Mouse (Mus musculus): Measurements from ENCODE around the gene Ly6g5b. TPM values are rescaled to one million over a fixed set of nuclear protein-coding genes. Genes with fewer than 3 reads are reported as not detected.
A peak's percentile ranks its signal among the peaks of the same experiment; 100 is the strongest.

The Ly6g5b gene
- polyA plus RNA-seq, 2 experiments: 0.27 to 0.70 TPM

- Histone ChIP-seq H3K4me1 (replicated peaks; ENCODE audit: control insufficient read depth in 2 of 2, insufficient read depth in 2 of 2, low read length in 1 of 2) (peaks cover 10 to 12% of the 10 kb centered on the region in 2 experiments), H3K4me3 (ENCODE audit: insufficient read depth in 1 of 2, low read depth in 2 of 2, low read length in 2 of 2) (no peak overlapping the region), H3K9ac (replicated peaks) (no peak overlapping the region), H3K27ac (no peak overlapping the region), H3K27me3 (ENCODE audit: control insufficient read depth, insufficient read depth, low read length) (no peaks in the 10 kb centered on the region), H3K36me3 (replicated peaks; ENCODE audit: control insufficient read depth, insufficient read depth, low read depth) (peaks cover 5% of the 10 kb centered on the region), H3K9me3 (ENCODE audit: control insufficient read depth, low read length) (no peaks in the 10 kb centered on the region), H3K4me2 (ENCODE audit: low read depth) (peak overlapping the region; percentile 93; the same call in 1 of the 2 replicates)
- no peak for ATAC-seq (ENCODE audit: insufficient read depth)
- 83% methylated on average over 7 of the region's 7 CpGs for WGBS (ENCODE audit: insufficient replicate concordance)
- no peak for TF ChIP-seq CTCF (IDR thresholded peaks at IDR 0.05; ENCODE audit: low read depth)
- DNase-seq (ENCODE audit: low read depth in 3 of 3, low spot score in 3 of 3): no peak
These were observed 18.3 kb upstream of the Ly6g5b start for GRCm38 (mm10) chr17:35133517-35133916.

GRCm38 (mm10) chr17:35132174-35132560 is 16.9 kb upstream of the Ly6g5b start:
- peaks cover 9 to 13% of the 10 kb centered on the region in 2 experiments for H3K4me1 ChIP-seq (replicated peaks; ENCODE audit: control insufficient read depth in 2 of 2, insufficient read depth in 2 of 2, low read length in 1 of 2)
- ATAC-seq (ENCODE audit: insufficient read depth): no peak
- no peak for DNase-seq (ENCODE audit: low read depth in 3 of 3, low spot score in 3 of 3)
- no peak for TF ChIP-seq EP300 (IDR thresholded peaks at IDR 0.05; ENCODE audit: low read depth)
- no peak for TF ChIP-seq CTCF (IDR thresholded peaks at IDR 0.05; ENCODE audit: low read depth)
- H3K4me3 ChIP-seq (ENCODE audit: insufficient read depth in 1 of 2, low read depth in 2 of 2, low read length in 2 of 2): no peak overlapping the region
- WGBS (ENCODE audit: insufficient replicate concordance): 70% methylated on average over 3 of the region's 3 CpGs
- H3K9me3 ChIP-seq (ENCODE audit: control insufficient read depth, low read length): no peaks in the 10 kb centered on the region
- H3K27me3 ChIP-seq (ENCODE audit: control insufficient read depth, insufficient read depth, low read length): no peaks in the 10 kb centered on the region
- H3K4me2 ChIP-seq (ENCODE audit: low read depth): no peak overlapping the region
- H3K27ac ChIP-seq: no peak overlapping the region
- no peaks in the 10 kb centered on the region for H3K36me3 ChIP-seq (replicated peaks; ENCODE audit: control insufficient read depth, insufficient read depth, low read depth)
- H3K9ac ChIP-seq (replicated peaks): no peak overlapping the region

GRCm38 (mm10) chr17:35131500-35132173 is 16.4 kb upstream of the Ly6g5b start, which contains the start of gene Apom:
Apom (minus strand) TSS chr17:35132050.
- no peak for ATAC-seq (ENCODE audit: insufficient read depth)
- Histone ChIP-seq H3K9me3 (ENCODE audit: control insufficient read depth, low read length) (no peaks in the 10 kb centered on the region), H3K4me2 (ENCODE audit: low read depth) (peak within 1 kb of the TSS; percentile 37), H3K4me3 (ENCODE audit: insufficient read depth in 1 of 2, low read depth in 2 of 2, low read length in 2 of 2) (peak within 1 kb of the TSS; percentile 22 to 63), H3K4me1 (replicated peaks; ENCODE audit: control insufficient read depth in 2 of 2, insufficient read depth in 2 of 2, low read length in 1 of 2) (peaks cover 9 to 11% of the 10 kb centered on the region in 2 experiments), H3K9ac (replicated peaks) (no peak within 1 kb of the TSS; the same call in 1 of the 2 replicates), H3K27ac (no peak within 1 kb of the TSS), H3K27me3 (ENCODE audit: control insufficient read depth, insufficient read depth, low read length) (no peaks in the 10 kb centered on the region), H3K36me3 (replicated peaks; ENCODE audit: control insufficient read depth, insufficient read depth, low read depth) (no peaks in the 10 kb centered on the region)
- no peak for DNase-seq (ENCODE audit: low read depth in 3 of 3, low spot score in 3 of 3)
- TF ChIP-seq EP300 (IDR thresholded peaks at IDR 0.05; ENCODE audit: low read depth) (no peak), CTCF (IDR thresholded peaks at IDR 0.05; ENCODE audit: low read depth) (no peak)
- WGBS (ENCODE audit: insufficient replicate concordance): 67% methylated on average over 15 of the region's 15 CpGs

- no peak overlapping the region; the same call in 1 of the 2 replicates for H3K9ac ChIP-seq (replicated peaks)
- no peak for DNase-seq (ENCODE audit: low read depth in 3 of 3, low spot score in 3 of 3)
- no peak for ATAC-seq (ENCODE audit: insufficient read depth)
- H3K27ac ChIP-seq: no peak overlapping the region
- no peaks in the 10 kb centered on the region for H3K36me3 ChIP-seq (replicated peaks; ENCODE audit: control insufficient read depth, insufficient read depth, low read depth)
- no peak for TF ChIP-seq EP300 (IDR thresholded peaks at IDR 0.05; ENCODE audit: low read depth)
- TF ChIP-seq CTCF (IDR thresholded peaks at IDR 0.05; ENCODE audit: low read depth): no peak
- peak overlapping the region; percentile 37 for H3K4me2 ChIP-seq (ENCODE audit: low read depth)
- no peaks in the 10 kb centered on the region for H3K9me3 ChIP-seq (ENCODE audit: control insufficient read depth, low read length)
- no peaks in the 10 kb centered on the region for H3K27me3 ChIP-seq (ENCODE audit: control insufficient read depth, insufficient read depth, low read length)
- WGBS (ENCODE audit: insufficient replicate concordance): 69% methylated on average over 8 of the region's 8 CpGs
- H3K4me1 ChIP-seq (replicated peaks; ENCODE audit: control insufficient read depth in 2 of 2, insufficient read depth in 2 of 2, low read length in 1 of 2): peaks cover 3 to 5% of the 10 kb centered on the region in 2 experiments
- peak overlapping the region; percentile 22 to 63 for H3K4me3 ChIP-seq (ENCODE audit: insufficient read depth in 1 of 2, low read depth in 2 of 2, low read length in 2 of 2)
These were observed 15.8 kb upstream of the Ly6g5b start for GRCm38 (mm10) chr17:35131038-35131437.

- Histone ChIP-seq H3K27me3 (ENCODE audit: control insufficient read depth, insufficient read depth, low read length) (no peaks in the 10 kb centered on the region), H3K27ac (no peak overlapping the region), H3K4me3 (ENCODE audit: insufficient read depth in 1 of 2, low read depth in 2 of 2, low read length in 2 of 2) (no peak overlapping the region), H3K4me2 (ENCODE audit: low read depth) (0 out of 2 replicates have a peak overlapping the region, but pooled peaks have one; percentile 13), H3K4me1 (replicated peaks; ENCODE audit: control insufficient read depth in 2 of 2, insufficient read depth in 2 of 2, low read length in 1 of 2) (peaks cover 7 to 12% of the 10 kb centered on the region in 2 experiments), H3K9ac (replicated peaks) (no peak overlapping the region), H3K36me3 (replicated peaks; ENCODE audit: control insufficient read depth, insufficient read depth, low read depth) (peaks cover 6% of the 10 kb centered on the region), H3K9me3 (ENCODE audit: control insufficient read depth, low read length) (no peaks in the 10 kb centered on the region)
- 68% methylated on average over 11 of the region's 11 CpGs for WGBS (ENCODE audit: insufficient replicate concordance)
- TF ChIP-seq CTCF (IDR thresholded peaks at IDR 0.05; ENCODE audit: low read depth) (no peak), EP300 (IDR thresholded peaks at IDR 0.05; ENCODE audit: low read depth) (no peak)
- DNase-seq (ENCODE audit: low read depth in 3 of 3, low spot score in 3 of 3) (no peak), ATAC-seq (ENCODE audit: insufficient read depth) (no peak)
These were observed 13.8 kb upstream of the Ly6g5b start for GRCm38 (mm10) chr17:35128996-35129395.

All from liver, embryonic 14.5 days (tissue).